Mouse (Mus musculus): ENCODE measurements around the gene Rarg. TPM values are rescaled to one million over a fixed set of nuclear protein-coding genes. Genes with fewer than 3 reads are reported as not detected.
A peak's percentile ranks its signal among the peaks of the same experiment; 100 is the strongest.

The Rarg gene
- polyA plus RNA-seq, 1 experiment from 2014 or later: 128 TPM

DNA sequence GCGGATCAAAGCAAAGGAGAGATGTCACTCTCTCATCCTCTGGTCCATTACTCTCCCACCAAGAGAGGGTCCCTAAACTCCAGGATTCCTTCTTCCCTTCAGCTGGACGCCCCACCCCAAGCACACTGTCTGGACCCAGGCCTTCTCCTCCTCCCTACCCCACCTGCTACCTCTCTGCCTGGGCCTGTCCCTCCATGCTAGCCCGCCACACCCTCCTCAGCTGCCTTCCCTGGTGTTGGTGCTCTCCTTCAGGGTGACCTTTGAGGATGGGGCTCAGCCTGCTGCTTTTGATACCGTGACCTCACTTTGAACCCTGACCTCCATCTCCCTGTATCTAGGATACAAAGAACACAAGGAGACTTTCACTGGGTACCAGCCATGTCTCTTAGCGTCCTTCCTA is 6.8 kb downstream of the Rarg start:
- H3K4me2 ChIP-seq: peak overlapping the region; percentile 85
- H3K27ac ChIP-seq: peak overlapping the region; percentile 99
- peaks cover 32% of the 10 kb centered on the region for H3K36me3 ChIP-seq
- H3K9me3 ChIP-seq: no peaks in the 10 kb centered on the region
- ATAC-seq (ENCODE audit: insufficient number of reproducible peaks, low FRiP score, low TSS enrichment, low read depth): no peak
- 46% methylated on average over 5 of the region's 5 CpGs for WGBS
- no peak overlapping the region for H3K9ac ChIP-seq
- H3K27me3 ChIP-seq: no peaks in the 10 kb centered on the region
- H3K4me3 ChIP-seq: 0 out of 2 replicates have a peak overlapping the region, but pooled peaks have one; percentile 58
- peaks cover 81% of the 10 kb centered on the region for H3K4me1 ChIP-seq

- peaks cover 32% of the 10 kb centered on the region for H3K36me3 ChIP-seq
- H3K27ac ChIP-seq: peak overlapping the region; percentile 99
- H3K9me3 ChIP-seq: no peaks in the 10 kb centered on the region
- peak overlapping the region; percentile 8; the same call in 1 of the 2 replicates for H3K9ac ChIP-seq
- WGBS: 22% methylated on average over 9 of the region's 9 CpGs
- no peaks in the 10 kb centered on the region for H3K27me3 ChIP-seq
- H3K4me1 ChIP-seq: peaks cover 80% of the 10 kb centered on the region
- H3K4me2 ChIP-seq: peak overlapping the region; percentile 85
- H3K4me3 ChIP-seq: peak overlapping the region; percentile 58
- ATAC-seq (ENCODE audit: insufficient number of reproducible peaks, low FRiP score, low TSS enrichment, low read depth): no peak
Measured at GRCm38 (mm10) chr15:102249967-102250366, 7.3 kb downstream of the Rarg start.

- no peaks in the 10 kb centered on the region for H3K27me3 ChIP-seq
- H3K4me3 ChIP-seq: peak overlapping the region; percentile 58
- H3K9me3 ChIP-seq: no peaks in the 10 kb centered on the region
- H3K27ac ChIP-seq: peak overlapping the region; percentile 99
- peaks cover 79% of the 10 kb centered on the region for H3K4me1 ChIP-seq
- WGBS: 1% methylated on average over 13 of the region's 13 CpGs
- H3K9ac ChIP-seq: no peak overlapping the region
- H3K36me3 ChIP-seq: peaks cover 32% of the 10 kb centered on the region
- peak overlapping the region; percentile 85 for H3K4me2 ChIP-seq
- peak; percentile 15; the same call in 1 of the 2 replicates for ATAC-seq (ENCODE audit: insufficient number of reproducible peaks, low FRiP score, low TSS enrichment, low read depth)
Measured at GRCm38 (mm10) chr15:102249251-102249691, 8.0 kb downstream of the Rarg start.

GRCm38 (mm10) chr15:102248812-102249191 is 8.5 kb downstream of the Rarg start:
- Histone ChIP-seq H3K4me2 (peak overlapping the region; percentile 85), H3K4me3 (peak overlapping the region; percentile 58), H3K27me3 (no peaks in the 10 kb centered on the region), H3K4me1 (peaks cover 79% of the 10 kb centered on the region), H3K36me3 (peaks cover 28% of the 10 kb centered on the region), H3K9me3 (no peaks in the 10 kb centered on the region), H3K9ac (peak overlapping the region; percentile 10; the same call in 1 of the 2 replicates), H3K27ac (peak overlapping the region; percentile 99)
- 6% methylated on average over 3 of the region's 3 CpGs for WGBS
- ATAC-seq (ENCODE audit: insufficient number of reproducible peaks, low FRiP score, low TSS enrichment, low read depth): no peak

- peak overlapping the region; percentile 58 for H3K4me3 ChIP-seq
- H3K4me1 ChIP-seq: peaks cover 80% of the 10 kb centered on the region
- peak overlapping the region; percentile 99 for H3K27ac ChIP-seq
- H3K27me3 ChIP-seq: no peaks in the 10 kb centered on the region
- ATAC-seq (ENCODE audit: insufficient number of reproducible peaks, low FRiP score, low TSS enrichment, low read depth): no peak
- peaks cover 24% of the 10 kb centered on the region for H3K36me3 ChIP-seq
- peak overlapping the region; percentile 85 for H3K4me2 ChIP-seq
- 2% methylated on average over 8 of the region's 8 CpGs for WGBS
- 0 out of 2 replicates have a peak overlapping the region, but pooled peaks have one; percentile 10 for H3K9ac ChIP-seq
- H3K9me3 ChIP-seq: no peaks in the 10 kb centered on the region
Measured at GRCm38 (mm10) chr15:102248131-102248811, 9.0 kb downstream of the Rarg start.

- H3K27ac ChIP-seq: peak overlapping the region; percentile 99
- peak overlapping the region; percentile 85 for H3K4me2 ChIP-seq
- H3K9ac ChIP-seq: peak overlapping the region; percentile 43
- no peaks in the 10 kb centered on the region for H3K27me3 ChIP-seq
- WGBS: 0% methylated on average over 46 of the region's 65 CpGs
- H3K4me3 ChIP-seq: peak overlapping the region; percentile 58
- peaks cover 83% of the 10 kb centered on the region for H3K4me1 ChIP-seq
- no peaks in the 10 kb centered on the region for H3K9me3 ChIP-seq
- peak; percentile 44 for ATAC-seq (ENCODE audit: insufficient number of reproducible peaks, low FRiP score, low TSS enrichment, low read depth)
- peaks cover 25% of the 10 kb centered on the region for H3K36me3 ChIP-seq
Measured at GRCm38 (mm10) chr15:102247252-102248130, 9.8 kb downstream of the Rarg start.

GRCm38 (mm10) chr15:102246866-102247251 is 10.5 kb downstream of the Rarg start:
- Histone ChIP-seq H3K27ac (peak overlapping the region; percentile 99), H3K27me3 (no peaks in the 10 kb centered on the region), H3K9ac (peak overlapping the region; percentile 18; the same call in 1 of the 2 replicates), H3K4me3 (peak overlapping the region; percentile 58), H3K4me1 (peaks cover 83% of the 10 kb centered on the region), H3K4me2 (peak overlapping the region; percentile 85), H3K36me3 (peaks cover 20% of the 10 kb centered on the region), H3K9me3 (no peaks in the 10 kb centered on the region)
- peak; percentile 64 for ATAC-seq (ENCODE audit: insufficient number of reproducible peaks, low FRiP score, low TSS enrichment, low read depth)
- WGBS: 1% methylated on average over 30 of the region's 35 CpGs

DNA sequence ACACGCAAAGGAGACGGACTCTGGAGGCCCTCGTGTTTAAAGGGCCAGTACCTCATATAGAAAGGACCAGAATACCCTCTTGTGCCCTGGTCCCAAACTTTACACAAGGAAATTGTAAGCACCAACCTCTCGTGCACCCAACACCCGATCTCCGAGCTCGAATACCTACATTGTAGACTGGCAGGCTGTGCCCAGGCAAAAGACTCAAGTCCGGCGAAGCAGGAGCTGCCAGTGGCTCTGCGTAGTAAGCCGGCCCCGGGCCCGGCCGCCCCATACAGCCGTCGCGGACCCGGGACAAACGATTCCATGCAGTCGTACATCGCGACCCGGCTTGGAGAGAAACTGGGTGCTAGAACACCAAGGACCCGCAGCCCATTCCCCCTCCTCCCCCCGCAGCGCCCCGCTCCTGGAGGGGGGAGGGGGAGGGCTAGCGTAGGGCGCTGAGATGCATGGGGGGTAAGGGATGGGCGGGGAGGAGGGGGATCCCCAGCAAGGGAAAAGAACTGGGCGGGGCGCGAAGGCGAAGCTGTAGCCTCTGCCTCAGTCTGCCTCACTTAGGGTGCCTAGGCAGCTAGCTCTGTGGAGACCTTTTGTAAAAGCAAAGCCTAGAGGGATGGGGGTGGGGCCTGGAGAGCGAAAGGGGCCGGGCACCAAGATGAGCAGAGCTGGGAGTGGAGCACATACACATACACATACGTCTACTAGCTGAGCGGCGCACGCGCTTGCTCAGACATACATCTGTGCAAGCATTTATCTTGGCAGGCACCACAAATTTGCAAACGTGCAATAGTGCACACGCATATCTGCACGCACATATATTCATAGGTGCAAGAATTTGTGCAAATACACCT is 11.2 kb downstream of the Rarg start:
- peak overlapping the region; percentile 58 for H3K4me3 ChIP-seq
- peak overlapping the region; percentile 99 for H3K27ac ChIP-seq
- H3K36me3 ChIP-seq: peaks cover 19% of the 10 kb centered on the region
- peak overlapping the region; percentile 85 for H3K4me2 ChIP-seq
- peaks cover 80% of the 10 kb centered on the region for H3K4me1 ChIP-seq
- H3K9ac ChIP-seq: peak overlapping the region; percentile 47
- under 1% methylated on average over 39 of the region's 44 CpGs for WGBS
- peak; percentile 64 for ATAC-seq (ENCODE audit: insufficient number of reproducible peaks, low FRiP score, low TSS enrichment, low read depth)
- no peaks in the 10 kb centered on the region for H3K9me3 ChIP-seq
- no peaks in the 10 kb centered on the region for H3K27me3 ChIP-seq

DNA sequence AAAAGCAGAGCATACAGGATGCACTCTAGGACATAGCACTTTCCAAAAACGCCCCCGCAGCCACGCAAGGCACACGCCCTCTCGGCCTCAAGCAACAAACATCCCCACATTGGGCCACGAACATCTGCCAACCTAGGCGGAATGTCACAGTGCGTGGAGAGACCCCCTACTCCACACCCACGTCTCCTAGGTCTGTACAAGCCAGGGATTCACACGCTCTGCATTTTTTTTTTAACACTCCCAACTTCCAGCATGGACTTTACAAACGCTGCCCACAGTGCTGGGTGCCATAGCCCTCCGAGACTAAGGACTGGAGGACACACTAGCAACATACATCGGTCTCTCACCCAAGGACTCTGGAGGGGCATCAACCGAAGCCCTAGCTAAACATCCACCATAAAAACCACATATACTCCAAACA is 11.8 kb downstream of the Rarg start:
- WGBS: 3% methylated on average over 14 of the region's 14 CpGs
- ATAC-seq (ENCODE audit: insufficient number of reproducible peaks, low FRiP score, low TSS enrichment, low read depth): no peak
- Histone ChIP-seq H3K9ac (peak overlapping the region; percentile 47), H3K4me1 (peaks cover 74% of the 10 kb centered on the region), H3K36me3 (peaks cover 19% of the 10 kb centered on the region), H3K9me3 (no peaks in the 10 kb centered on the region), H3K4me3 (peak overlapping the region; percentile 58), H3K27ac (peak overlapping the region; percentile 99), H3K27me3 (no peaks in the 10 kb centered on the region), H3K4me2 (peak overlapping the region; percentile 85)

- peaks cover 67% of the 10 kb centered on the region for H3K4me1 ChIP-seq
- WGBS: 2% methylated on average over 19 of the region's 19 CpGs
- no peak for ATAC-seq (ENCODE audit: insufficient number of reproducible peaks, low FRiP score, low TSS enrichment, low read depth)
Measured at GRCm38 (mm10) chr15:102244306-102245191, 12.8 kb downstream of the Rarg start.

More at GRCm38 (mm10) chr15:102244306-102245191, 12.8 kb downstream of the Rarg start:
- no peaks in the 10 kb centered on the region for H3K9me3 ChIP-seq
- H3K27ac ChIP-seq: peak overlapping the region; percentile 99
- no peaks in the 10 kb centered on the region for H3K27me3 ChIP-seq
- H3K36me3 ChIP-seq: peaks cover 26% of the 10 kb centered on the region
- peak overlapping the region; percentile 37 for H3K9ac ChIP-seq
- H3K4me2 ChIP-seq: peak overlapping the region; percentile 85
- peak overlapping the region; percentile 58 for H3K4me3 ChIP-seq
